Mouse (Mus musculus) stomach, postnatal 0 days (tissue): ENCODE results near the gene Odf2. TPM values are rescaled to one million over a fixed set of nuclear protein-coding genes. Genes with fewer than 3 reads are reported as not detected.

Source experiments
- ATAC-seq: fragments of 200-750 bp; cut with Nextera tagmentation; 2 replicates; pipeline ENCODE4 v1.8.0; 2017; ENCODE audit not compliant: low FRiP score, low TSS enrichment
- DNase-seq: peaks from one replicate; pipeline ENCODE4 v3.0.0-alpha.2; 2016; ENCODE audit warnings: low spot score
- H3K27ac ChIP-seq: fragments of 300-500 bp; sonication (generic); replicated peaks from 2 replicates; pipeline ENCODE4 v1.5.1; 2014; ENCODE audit warnings: mild to moderate bottlenecking, control low read depth
- H3K27me3 ChIP-seq: fragments of 300-500 bp; sonication (generic); 2 replicates; pipeline ENCODE4 v1.6.1; 2014; ENCODE audit warnings: low read length; ENCODE audit not compliant: control insufficient read depth, insufficient read depth
- H3K36me3 ChIP-seq: fragments of 300-500 bp; sonication (generic); 2 replicates; pipeline ENCODE4 v1.6.1; 2014; ENCODE audit warnings: low read length, mixed read lengths; ENCODE audit not compliant: control insufficient read depth, insufficient read depth
- H3K4me1 ChIP-seq: fragments of 300-500 bp; sonication (generic); replicated peaks from 2 replicates; pipeline ENCODE4 v1.6.1; 2014; ENCODE audit warnings: antibody characterized with exemption; ENCODE audit not compliant: control insufficient read depth, insufficient read depth
- H3K4me2 ChIP-seq: fragments of 300-500 bp; sonication (generic); replicated peaks from 2 replicates; pipeline ENCODE4 v1.6.1; 2014; ENCODE audit warnings: low read depth, mild to moderate bottlenecking, control low read depth, moderate library complexity
- H3K4me3 ChIP-seq: fragments of 300-500 bp; sonication (generic); 2 replicates; pipeline ENCODE4 v1.5.1; 2014; ENCODE audit warnings: low read depth, low read length, control low read depth
- H3K9ac ChIP-seq: fragments of 300-500 bp; sonication (generic); 2 replicates; pipeline ENCODE4 v1.6.1; 2014; ENCODE audit warnings: mild to moderate bottlenecking, low read length, control low read depth, mixed read lengths
- H3K9me3 ChIP-seq: fragments of 300-500 bp; sonication (generic); 2 replicates; pipeline ENCODE4 v1.6.1; 2016; ENCODE audit warnings: low read length; ENCODE audit not compliant: control insufficient read depth
- CTCF ChIP-seq: IDR thresholded peaks from 2 replicates; pipeline ENCODE4 v1.5.1; 2016; ENCODE audit warnings: antibody characterized with exemption, low read depth, mild to moderate bottlenecking, moderate library complexity
- EP300 ChIP-seq: optimal IDR thresholded peaks from 2 replicates; pipeline ENCODE3; 2016; ENCODE audit warnings: antibody characterized with exemption
- WGBS: fragments of 180-500 bp; shearing (Covaris S2); extraction: QIAGEN DNeasy Blood & Tissue Kit; methylation state at CpG from one replicate; pipeline ENCODE4 v1.1.7; 2014; 5-methylcytosine and 5-hydroxymethylcytosine counted together
- polyA plus RNA-seq: library from polyadenylated mRNA; unstranded; fragments of >200 nt; fragmentation: Nextera tagmentation; extraction: Ambion mirVana; gene quantifications from 2 replicates; pipeline ENCODE4 v1.2.1, GENCODE M21; 2015

Gene Odf2
- polyA plus RNA-seq, 1 experiment from 2014 or later: 22.6 TPM

GRCm38 (mm10) chr2:29852957-29853485, 36.0 kb upstream of the Odf2 start:
- no peak for ATAC-seq
- 56% methylated on average over 4 of the region's 4 CpGs for WGBS

GRCm38 (mm10) chr2:29853736-29854135, 35.3 kb upstream of the Odf2 start:
- no peak overlapping the region for H3K9ac ChIP-seq
- H3K27ac ChIP-seq: no peak overlapping the region
- H3K4me2 ChIP-seq: no peak overlapping the region
- DNase-seq: no peak
- no peaks in the 10 kb centered on the region for H3K4me1 ChIP-seq
- no peak overlapping the region for H3K4me3 ChIP-seq
- no peaks in the 10 kb centered on the region; the same call in 1 of the 2 replicates for H3K27me3 ChIP-seq
- WGBS: 59% methylated on average over 5 of the region's 5 CpGs
- no peaks in the 10 kb centered on the region for H3K36me3 ChIP-seq
- no peak for TF ChIP-seq CTCF
- TF ChIP-seq EP300: no peak
- no peaks in the 10 kb centered on the region for H3K9me3 ChIP-seq
- no peak for ATAC-seq

More at GRCm38 (mm10) chr2:29852957-29853485, 36.0 kb upstream of the Odf2 start:
- H3K9ac ChIP-seq: no peak overlapping the region
- DNase-seq: no peak
- H3K4me1 ChIP-seq: no peaks in the 10 kb centered on the region
- H3K4me3 ChIP-seq: no peak overlapping the region
- H3K9me3 ChIP-seq: no peaks in the 10 kb centered on the region
- no peak for TF ChIP-seq EP300
- TF ChIP-seq CTCF: no peak
- H3K4me2 ChIP-seq: no peak overlapping the region
- no peaks in the 10 kb centered on the region; the same call in 1 of the 2 replicates for H3K27me3 ChIP-seq
- no peak overlapping the region for H3K27ac ChIP-seq
- H3K36me3 ChIP-seq: no peaks in the 10 kb centered on the region

- Histone ChIP-seq H3K27ac (no peak overlapping the region), H3K9ac (no peak overlapping the region), H3K36me3 (no peaks in the 10 kb centered on the region), H3K4me3 (no peak overlapping the region), H3K4me2 (no peak overlapping the region), H3K9me3 (no peaks in the 10 kb centered on the region), H3K4me1 (no peaks in the 10 kb centered on the region), H3K27me3 (no peaks in the 10 kb centered on the region; the same call in 1 of the 2 replicates)
- ATAC-seq (no peak), DNase-seq (no peak)
- 73% methylated on average over 10 of the region's 10 CpGs for WGBS
- TF ChIP-seq CTCF (no peak), EP300 (no peak)
Observed at GRCm38 (mm10) chr2:29855585-29856210, 33.3 kb upstream of the Odf2 start.

- ATAC-seq: no peak
- H3K9ac ChIP-seq: 0 out of 2 replicates have a peak overlapping the region, but pooled peaks have one; percentile 4
- H3K27ac ChIP-seq: no peak overlapping the region
Observed at GRCm38 (mm10) chr2:29856451-29857260, 32.4 kb upstream of the Odf2 start.

GRCm38 (mm10) chr2:29857341-29857740, 31.7 kb upstream of the Odf2 start:
- no peaks in the 10 kb centered on the region; the same call in 1 of the 2 replicates for H3K27me3 ChIP-seq
- TF ChIP-seq EP300 (no peak), CTCF (peak; percentile 27; the same call in 1 of the 2 replicates)
- no peak overlapping the region for H3K4me3 ChIP-seq
- H3K4me1 ChIP-seq: no peaks in the 10 kb centered on the region
- no peak for DNase-seq
- no peak for ATAC-seq
- H3K9me3 ChIP-seq: no peaks in the 10 kb centered on the region
- 22% methylated on average over 2 of the region's 2 CpGs for WGBS
- H3K27ac ChIP-seq: no peak overlapping the region
- no peak overlapping the region for H3K4me2 ChIP-seq
- no peak overlapping the region for H3K9ac ChIP-seq
- H3K36me3 ChIP-seq: no peaks in the 10 kb centered on the region

More at GRCm38 (mm10) chr2:29856451-29857260, 32.4 kb upstream of the Odf2 start:
- Histone ChIP-seq H3K4me2 (no peak overlapping the region), H3K9me3 (no peaks in the 10 kb centered on the region), H3K4me3 (no peak overlapping the region), H3K36me3 (no peaks in the 10 kb centered on the region), H3K4me1 (no peaks in the 10 kb centered on the region), H3K27me3 (no peaks in the 10 kb centered on the region; the same call in 1 of the 2 replicates)
- no peak for DNase-seq
- TF ChIP-seq CTCF: no peak
- TF ChIP-seq EP300: no peak
- 30% methylated on average over 19 of the region's 19 CpGs for WGBS
